ENCODE assay signal across 9 mouse cellular contexts in genomic region chr2:84735346-84735920, GRCm38 (mm10). TPM values are rescaled to one million over a fixed set of nuclear protein-coding genes. Genes with fewer than 3 reads are reported as not detected.
A peak's percentile ranks its signal among the peaks of the same experiment; 100 is the strongest.
DNase-seq lines count a peak whose midpoint lies in the region; ATAC-seq and TF ChIP-seq lines count a peak whose summit lies in the region.
"Had no signal": no experiment of that assay in that cellular context is flagged by ENCODE, and none has a peak within 500 bp of the region (broad histone marks: within the 10 kb centered on the region; RNA-seq: fewer than 3 reads in every experiment).

No protein-coding gene starts in this region.

- DNase-seq in embryo, embryonic 10 days (ENCODE audit: low spot score), result peak; percentile 37
- no peak for DNase-seq in embryo, embryonic 11 days
- DNase-seq in Muller cell, postnatal 12 days (ENCODE audit: inconsistent ontology term), result no peak
- no peak for DNase-seq in gastrocnemius, adult 2 months
- DNase-seq in gastrocnemius, adult 18-20 months (ENCODE audit: low spot score), result no peak
- DNase-seq: right cerebral cortex, postnatal 14 days had no signal

- peaks cover 5% of the 10 kb centered on the region; the same call in 1 of the 2 replicates for H3K36me3 ChIP-seq in embryonic facial prominence, embryonic 13.5 days
- no peaks in the 10 kb centered on the region for H3K36me3 ChIP-seq in intestine, postnatal 0 days (ENCODE audit: control insufficient read depth, insufficient read depth)
- no peaks in the 10 kb centered on the region for H3K36me3 ChIP-seq in myocyte (ENCODE audit: control insufficient read depth, insufficient read depth)

- no peaks in the 10 kb centered on the region for H3K9me3 ChIP-seq in embryonic facial prominence, embryonic 13.5 days
- no peaks in the 10 kb centered on the region for H3K9me3 ChIP-seq in intestine, postnatal 0 days (ENCODE audit: control insufficient read depth)

- peak overlapping the region; percentile 50 for H3K4me3 ChIP-seq in embryonic facial prominence, embryonic 13.5 days
- no peak overlapping the region for H3K4me3 ChIP-seq in intestine, postnatal 0 days (ENCODE audit: low read depth, low read length)
- peak overlapping the region; percentile 15 for H3K4me3 ChIP-seq in myocyte
- no peak overlapping the region for H3K4me3 ChIP-seq in gastrocnemius, adult 2 months

- H3ac ChIP-seq in myocyte (ENCODE audit: control insufficient read depth, insufficient read length), result no peak overlapping the region

- intact Hi-C loops in gastrocnemius, adult 2 months (cut with DNase I), result no loop called here

- ATAC-seq in embryonic facial prominence, embryonic 13.5 days (ENCODE audit: insufficient number of reproducible peaks, insufficient read depth, low FRiP score, low TSS enrichment, low read depth), result no peak
- no peak for ATAC-seq in intestine, postnatal 0 days

- TF ChIP-seq CTCF in intestine, postnatal 0 days (IDR thresholded peaks at IDR 0.05; ENCODE audit: low read depth), result no peak
- no peak for TF ChIP-seq CTCF in gastrocnemius, adult 2 months (IDR thresholded peaks at IDR 0.05)

- H3K27me3 ChIP-seq in embryonic facial prominence, embryonic 13.5 days, result peaks cover 2% of the 10 kb centered on the region; the same call in 1 of the 2 replicates
- H3K27me3 ChIP-seq in intestine, postnatal 0 days (replicated peaks; ENCODE audit: control insufficient read depth, insufficient read depth, low read length), result peaks cover 24% of the 10 kb centered on the region
- H3K27me3 ChIP-seq in myocyte (ENCODE audit: control insufficient read depth, insufficient read depth, insufficient read length), result no peaks in the 10 kb centered on the region

- peak overlapping the region; percentile 1; the same call in 1 of the 2 replicates for H3K27ac ChIP-seq in embryonic facial prominence, embryonic 13.5 days
- no peak overlapping the region for H3K27ac ChIP-seq in intestine, postnatal 0 days (ENCODE audit: low read depth, low read length)
- H3K27ac ChIP-seq in gastrocnemius, adult 2 months, result no peak overlapping the region

- peak overlapping the region; percentile 75 for H3K4me2 ChIP-seq in embryonic facial prominence, embryonic 13.5 days
- H3K4me2 ChIP-seq in intestine, postnatal 0 days (replicated peaks; ENCODE audit: low read depth), result peak overlapping the region; percentile 56; the same call in 1 of the 2 replicates
- H3K4me2 ChIP-seq in myocyte (ENCODE audit: low read depth), result peak overlapping the region; percentile 94

- no peak for TF ChIP-seq POLR2A in myocyte (IDR thresholded peaks at IDR 0.05; ENCODE audit: insufficient read length, low read depth)

- no peaks in the 10 kb centered on the region for H3K79me2 ChIP-seq in myocyte (ENCODE audit: control insufficient read depth, insufficient read depth)

- 18% methylated on average over 7 of the region's 7 CpGs for WGBS in embryonic facial prominence, embryonic 13.5 days
- WGBS in intestine, postnatal 0 days, result 10% methylated on average over 7 of the region's 7 CpGs

- peaks cover 72% of the 10 kb centered on the region for H3K4me1 ChIP-seq in embryonic facial prominence, embryonic 13.5 days
- H3K4me1 ChIP-seq in intestine, postnatal 0 days (replicated peaks; ENCODE audit: control insufficient read depth, insufficient read depth, low read length), result 0 out of 2 replicates have a peak, but pooled peaks cover 5% of the 10 kb centered on the region

- H3K9ac ChIP-seq in embryonic facial prominence, embryonic 13.5 days, result peak overlapping the region; percentile 72
- no peak overlapping the region for H3K9ac ChIP-seq in intestine, postnatal 0 days (ENCODE audit: low read depth, low read length)

TF ChIP-seq in myocyte, 11 proteins besides CTCF, POLR2A, EP300 and RAD21:
- peak; percentile 91 for TF ChIP-seq POLR2AphosphoS2 (IDR thresholded peaks at IDR 0.05; ENCODE audit: insufficient read length, low read depth)
- no peak for TF ChIP-seq REST (IDR thresholded peaks at IDR 0.05; ENCODE audit: insufficient read depth, insufficient read length)
TF ChIP-seq in myocyte: peak in this region for 1.

RNA-seq across cellular contexts. Expression of gene Ypel4, which starts 1.6 kb away (rescaled TPM):
- polyA plus RNA-seq in embryonic facial prominence, embryonic 13.5 days (2015; fragmentation: Nextera tagmentation; extraction: Ambion mirVana), result 9.8 and 12.1 TPM in 2 replicates
- 1.8 and 1.9 TPM in 2 replicates for polyA plus RNA-seq in intestine, postnatal 0 days (2015; fragmentation: Nextera tagmentation; extraction: Ambion mirVana)
- 1.0 TPM for polyA plus RNA-seq in myocyte (2012; fragmentation: generic; extraction: Trizol)
- under 1 TPM; 0.33 to 0.86 TPM for total RNA-seq in gastrocnemius, adult 2 months (2021)
- under 1 TPM; 0.38 to 0.57 TPM for total RNA-seq in gastrocnemius, adult 18-20 months (2021)

RNA-seq across cellular contexts. Expression of gene Gm19426, which starts 8.0 kb away (rescaled TPM):
- 8.6 and 9.6 TPM in 2 replicates for polyA plus RNA-seq in embryonic facial prominence, embryonic 13.5 days (2015; fragmentation: Nextera tagmentation; extraction: Ambion mirVana)
- 2.2 and 2.5 TPM in 2 replicates for polyA plus RNA-seq in intestine, postnatal 0 days (2015; fragmentation: Nextera tagmentation; extraction: Ambion mirVana)
- polyA plus RNA-seq in myocyte (2012; fragmentation: generic; extraction: Trizol), result 3.0 TPM
- not detected for total RNA-seq in gastrocnemius, adult 2 months (2021)
- under 1 TPM in 1 of 2 experiments, not detected in 1; 0.43 TPM for total RNA-seq in gastrocnemius, adult 18-20 months (2021)

RNA-seq across cellular contexts. Expression of gene Clp1, which starts 8.3 kb away (rescaled TPM):
- 32.7 and 39.0 TPM in 2 replicates for polyA plus RNA-seq in embryonic facial prominence, embryonic 13.5 days (2015; fragmentation: Nextera tagmentation; extraction: Ambion mirVana)
- polyA plus RNA-seq in intestine, postnatal 0 days (2015; fragmentation: Nextera tagmentation; extraction: Ambion mirVana), result 18.1 and 21.8 TPM in 2 replicates
- polyA plus RNA-seq in myocyte (2012; fragmentation: generic; extraction: Trizol), result 7.1 TPM
- 1 to 10 TPM; 4.2 to 5.2 TPM for total RNA-seq in gastrocnemius, adult 2 months (2021)
- 1 to 10 TPM; 3.3 to 3.8 TPM for total RNA-seq in gastrocnemius, adult 18-20 months (2021)

RNA-seq across cellular contexts. Expression of gene Zdhhc5, which starts 20.5 kb away (rescaled TPM):
- polyA plus RNA-seq in embryonic facial prominence, embryonic 13.5 days (2015; fragmentation: Nextera tagmentation; extraction: Ambion mirVana), result 25.2 and 29.6 TPM in 2 replicates
- polyA plus RNA-seq in intestine, postnatal 0 days (2015; fragmentation: Nextera tagmentation; extraction: Ambion mirVana), result 27.6 and 28.4 TPM in 2 replicates
- polyA plus RNA-seq in myocyte (2012; fragmentation: generic; extraction: Trizol), result 36.3 TPM
- total RNA-seq in gastrocnemius, adult 2 months (2021), result 10 to 100 TPM; 71.9 to 75.1 TPM
- 10 to 100 TPM; 72.0 to 78.9 TPM for total RNA-seq in gastrocnemius, adult 18-20 months (2021)

RNA-seq across cellular contexts. Expression of gene Serping1, which starts 39.8 kb away (rescaled TPM):
- polyA plus RNA-seq in embryonic facial prominence, embryonic 13.5 days (2015; fragmentation: Nextera tagmentation; extraction: Ambion mirVana), result 26.0 and 31.3 TPM in 2 replicates
- 49.4 and 50.7 TPM in 2 replicates for polyA plus RNA-seq in intestine, postnatal 0 days (2015; fragmentation: Nextera tagmentation; extraction: Ambion mirVana)
- polyA plus RNA-seq in myocyte (2012; fragmentation: generic; extraction: Trizol), result 0.62 TPM
- total RNA-seq in gastrocnemius, adult 2 months (2021), result 10 to 100 TPM; 52.3 to 82.6 TPM
- total RNA-seq in gastrocnemius, adult 18-20 months (2021), result 10 to 100 TPM; 50.8 to 72.0 TPM

Comparison
In these comparisons a context has a peak if more than half of its experiments do, and no peak if none do; other contexts are left out.
1. H3K4me3 ChIP-seq: peak in embryonic facial prominence, embryonic 13.5 days (single experiment) and myocyte (single experiment); none in intestine, postnatal 0 days (single experiment) and gastrocnemius, adult 2 months (single experiment).
2. Peak in every context shown above with its lines, with median percentiles within 50 percentile points of each other: H3K4me2 ChIP-seq.